Mouse (Mus musculus): ENCODE measurements at regions not wholly inside any gene's neighbourhood (a gene's known extent, or its start where the extent isn't known, plus 50 kb on each side); places are given as distances from the start of the nearest gene placed in this dataset.
A peak's percentile ranks its signal among the peaks of the same experiment; 100 is the strongest.

DNA sequence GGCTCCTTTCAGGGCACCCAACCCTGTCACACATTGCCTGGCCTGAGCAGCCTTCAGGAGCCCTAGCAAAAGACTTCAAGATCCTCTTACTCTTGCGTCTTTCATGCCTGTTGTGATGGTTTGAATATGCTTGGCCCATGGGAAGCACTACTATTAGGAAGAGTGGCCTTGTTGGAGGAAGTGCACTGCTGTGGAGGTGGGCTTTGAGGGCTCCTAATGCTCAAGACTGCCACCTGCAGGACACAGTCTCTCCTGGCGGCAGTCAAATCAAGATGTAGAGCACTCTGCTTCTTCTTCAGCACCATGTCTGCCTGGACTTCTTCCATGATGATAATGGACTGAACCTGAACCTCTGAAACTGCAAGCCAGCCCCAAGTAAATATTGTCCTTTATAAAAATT lies 73.0 kb downstream of the Tsen15 start:
- no peaks in the 10 kb centered on the region for H3K27me3 ChIP-seq (ENCODE audit: insufficient read depth, low read length)
- H3K4me2 ChIP-seq (ENCODE audit: low read depth, low read length, poor library complexity, severe bottlenecking), result no peak overlapping the region
- H3K9ac ChIP-seq (replicated peaks; ENCODE audit: low read length, poor library complexity, severe bottlenecking), result no peak overlapping the region
- no peaks in the 10 kb centered on the region for H3K36me3 ChIP-seq (ENCODE audit: insufficient read depth, low read length)
- TF ChIP-seq CTCF (IDR thresholded peaks at IDR 0.05), result peak; percentile 32
- no peak for ATAC-seq (ENCODE audit: low FRiP score)
- WGBS, result 67% methylated on average over 2 of the region's 2 CpGs
- H3K27ac ChIP-seq (ENCODE audit: low read depth, low read length), result no peak overlapping the region
- H3K4me3 ChIP-seq (ENCODE audit: low read depth, low read length), result no peak overlapping the region
- H3K4me1 ChIP-seq (ENCODE audit: insufficient read depth, low read length), result no peaks in the 10 kb centered on the region
- no peaks in the 10 kb centered on the region for H3K9me3 ChIP-seq (ENCODE audit: low read length)
- no peak for DNase-seq (ENCODE audit: low spot score)

DNA sequence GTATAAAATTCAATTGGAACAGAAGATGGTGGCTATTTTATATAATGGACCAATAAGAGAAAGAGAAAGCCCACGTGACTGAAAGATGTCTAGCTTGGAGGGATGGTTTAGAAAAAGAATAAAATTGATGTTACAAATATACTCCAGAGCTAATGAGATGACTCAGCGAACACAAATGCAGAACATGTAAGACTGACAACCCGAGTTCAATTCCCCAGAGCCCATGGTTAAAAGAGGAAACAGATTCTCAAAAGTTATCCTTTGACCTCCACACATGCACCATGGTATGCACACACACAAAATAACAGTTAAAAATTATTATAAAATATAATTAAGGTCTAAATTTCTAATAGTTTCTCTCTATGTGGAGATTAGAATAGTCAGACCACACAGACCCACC lies 81.0 kb downstream of the Tsen15 start:
- Histone ChIP-seq H3K4me1 (ENCODE audit: insufficient read depth, low read length) (no peaks in the 10 kb centered on the region), H3K4me3 (ENCODE audit: low read depth, low read length) (no peak overlapping the region), H3K27me3 (ENCODE audit: insufficient read depth, low read length) (no peaks in the 10 kb centered on the region), H3K27ac (ENCODE audit: low read depth, low read length) (no peak overlapping the region), H3K9me3 (ENCODE audit: low read length) (no peaks in the 10 kb centered on the region), H3K9ac (replicated peaks; ENCODE audit: low read length, poor library complexity, severe bottlenecking) (no peak overlapping the region), H3K4me2 (ENCODE audit: low read depth, low read length, poor library complexity, severe bottlenecking) (no peak overlapping the region), H3K36me3 (ENCODE audit: insufficient read depth, low read length) (no peaks in the 10 kb centered on the region)
- ATAC-seq (ENCODE audit: low FRiP score), result no peak
- no peak for DNase-seq (ENCODE audit: low spot score)
- 87% methylated on average over 3 of the region's 3 CpGs for WGBS
- no peak for TF ChIP-seq CTCF (IDR thresholded peaks at IDR 0.05)

DNA sequence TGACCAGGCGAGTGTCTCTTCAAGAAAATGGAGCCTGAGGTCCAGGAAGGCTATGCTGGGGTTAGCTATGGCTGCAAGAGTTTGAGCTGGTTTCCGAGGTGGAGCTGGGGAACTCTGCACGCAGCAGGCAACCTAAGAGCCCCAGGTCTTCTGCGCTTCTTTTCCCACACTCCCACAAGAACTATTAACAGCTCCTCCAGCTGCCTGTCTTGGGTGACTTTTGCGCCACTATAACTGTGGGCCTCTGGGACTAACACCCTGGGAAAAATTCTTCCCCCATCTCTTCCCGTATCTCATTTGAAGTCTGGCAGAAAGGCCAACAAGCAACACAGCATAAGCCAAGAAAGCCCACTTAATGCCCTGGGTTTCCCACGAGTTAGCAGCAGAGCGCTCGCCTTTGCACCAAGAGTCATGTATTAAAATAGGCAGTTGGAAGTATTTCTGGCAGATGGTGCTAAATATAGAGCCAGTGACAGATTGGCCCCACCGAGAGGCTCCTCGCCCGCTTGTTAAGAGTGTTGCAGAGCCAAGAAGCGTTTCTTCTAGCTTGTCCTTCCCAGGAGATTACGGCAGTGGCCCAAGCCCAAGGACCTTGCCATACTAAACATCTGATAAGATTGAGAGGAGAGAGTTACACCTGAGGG lies 81.9 kb downstream of the Tsen15 start:
- H3K36me3 ChIP-seq (ENCODE audit: insufficient read depth, low read length), result no peaks in the 10 kb centered on the region
- no peak for TF ChIP-seq CTCF (IDR thresholded peaks at IDR 0.05)
- DNase-seq (ENCODE audit: low spot score), result peak; percentile 63
- 74% methylated on average over 14 of the region's 14 CpGs for WGBS
- no peak overlapping the region for H3K4me3 ChIP-seq (ENCODE audit: low read depth, low read length)
- no peaks in the 10 kb centered on the region for H3K9me3 ChIP-seq (ENCODE audit: low read length)
- no peaks in the 10 kb centered on the region for H3K4me1 ChIP-seq (ENCODE audit: insufficient read depth, low read length)
- no peak overlapping the region for H3K9ac ChIP-seq (replicated peaks; ENCODE audit: low read length, poor library complexity, severe bottlenecking)
- H3K4me2 ChIP-seq (ENCODE audit: low read depth, low read length, poor library complexity, severe bottlenecking), result no peak overlapping the region
- no peak overlapping the region for H3K27ac ChIP-seq (ENCODE audit: low read depth, low read length)
- no peaks in the 10 kb centered on the region for H3K27me3 ChIP-seq (ENCODE audit: insufficient read depth, low read length)
- no peak for ATAC-seq (ENCODE audit: low FRiP score)

DNA sequence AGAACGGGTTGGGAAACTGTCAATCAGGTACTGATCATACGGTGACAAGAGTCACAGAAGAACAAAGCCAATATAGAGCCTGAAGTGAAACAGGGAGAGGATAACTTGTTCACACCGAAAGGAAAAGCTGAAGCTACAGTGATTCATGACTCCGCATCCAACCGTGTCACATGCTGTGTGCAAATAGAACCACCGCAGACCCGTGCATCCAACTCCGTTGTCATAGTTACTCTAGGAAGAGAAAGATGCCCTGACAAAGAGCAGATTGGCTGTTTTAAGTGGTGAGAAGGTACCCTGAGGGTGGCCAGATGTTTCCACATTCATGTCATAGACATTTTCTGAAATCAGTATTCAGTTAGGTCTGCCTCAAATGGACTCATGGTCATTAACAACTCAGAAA lies 85.1 kb downstream of the Tsen15 start:
- Histone ChIP-seq H3K27ac (ENCODE audit: low read depth, low read length) (no peak overlapping the region), H3K9ac (replicated peaks; ENCODE audit: low read length, poor library complexity, severe bottlenecking) (no peak overlapping the region), H3K9me3 (ENCODE audit: low read length) (no peaks in the 10 kb centered on the region), H3K27me3 (ENCODE audit: insufficient read depth, low read length) (no peaks in the 10 kb centered on the region), H3K36me3 (ENCODE audit: insufficient read depth, low read length) (no peaks in the 10 kb centered on the region), H3K4me3 (ENCODE audit: low read depth, low read length) (no peak overlapping the region), H3K4me1 (ENCODE audit: insufficient read depth, low read length) (no peaks in the 10 kb centered on the region), H3K4me2 (ENCODE audit: low read depth, low read length, poor library complexity, severe bottlenecking) (no peak overlapping the region)
- ATAC-seq (ENCODE audit: low FRiP score) (no peak; the same call in 1 of the 2 replicates), DNase-seq (ENCODE audit: low spot score) (peak; percentile 56)
- WGBS, result 47% methylated on average over 8 of the region's 8 CpGs
- no peak for TF ChIP-seq CTCF (IDR thresholded peaks at IDR 0.05)

DNA sequence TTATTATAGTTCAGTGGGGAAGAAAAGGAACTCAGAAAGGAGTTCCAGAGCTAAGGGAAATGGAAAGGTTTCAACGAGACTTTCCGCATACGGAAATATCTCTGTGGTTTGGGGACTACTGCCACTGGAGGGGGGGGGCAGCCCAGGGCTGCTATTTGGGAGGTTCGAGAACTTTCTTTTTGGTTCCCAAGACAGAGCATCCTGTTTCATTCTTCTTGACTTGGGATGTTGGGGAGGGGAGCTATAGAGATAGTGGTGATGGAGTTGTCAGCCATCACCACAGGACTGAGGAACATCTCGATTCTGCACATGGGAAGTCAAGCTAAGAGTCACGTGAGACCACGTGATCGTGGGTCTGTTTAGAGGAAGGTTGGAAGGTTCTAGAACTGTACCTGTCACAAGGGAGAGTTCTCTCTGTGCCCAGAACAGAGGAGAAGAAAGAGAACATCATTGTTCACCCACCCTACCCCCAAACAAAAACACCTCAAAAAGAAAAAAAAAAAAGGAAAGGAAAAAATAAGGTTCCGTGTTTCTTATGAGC lies 94.2 kb downstream of the Tsen15 start:
- no peak for DNase-seq (ENCODE audit: low spot score)
- no peak for TF ChIP-seq CTCF (IDR thresholded peaks at IDR 0.05)
- no peak overlapping the region for H3K4me3 ChIP-seq (ENCODE audit: low read depth, low read length)
- no peaks in the 10 kb centered on the region for H3K36me3 ChIP-seq (ENCODE audit: insufficient read depth, low read length)
- no peak for ATAC-seq (ENCODE audit: low FRiP score)
- H3K9ac ChIP-seq (replicated peaks; ENCODE audit: low read length, poor library complexity, severe bottlenecking), result no peak overlapping the region
- no peaks in the 10 kb centered on the region for H3K27me3 ChIP-seq (ENCODE audit: insufficient read depth, low read length)
- whole genome bisulfite sequencing, result 84% methylated on average over 9 of the region's 9 CpGs
- no peak overlapping the region for H3K4me2 ChIP-seq (ENCODE audit: low read depth, low read length, poor library complexity, severe bottlenecking)
- H3K27ac ChIP-seq (ENCODE audit: low read depth, low read length), result no peak overlapping the region
- no peaks in the 10 kb centered on the region for H3K9me3 ChIP-seq (ENCODE audit: low read length)
- H3K4me1 ChIP-seq (ENCODE audit: insufficient read depth, low read length), result peaks cover 12% of the 10 kb centered on the region

DNA sequence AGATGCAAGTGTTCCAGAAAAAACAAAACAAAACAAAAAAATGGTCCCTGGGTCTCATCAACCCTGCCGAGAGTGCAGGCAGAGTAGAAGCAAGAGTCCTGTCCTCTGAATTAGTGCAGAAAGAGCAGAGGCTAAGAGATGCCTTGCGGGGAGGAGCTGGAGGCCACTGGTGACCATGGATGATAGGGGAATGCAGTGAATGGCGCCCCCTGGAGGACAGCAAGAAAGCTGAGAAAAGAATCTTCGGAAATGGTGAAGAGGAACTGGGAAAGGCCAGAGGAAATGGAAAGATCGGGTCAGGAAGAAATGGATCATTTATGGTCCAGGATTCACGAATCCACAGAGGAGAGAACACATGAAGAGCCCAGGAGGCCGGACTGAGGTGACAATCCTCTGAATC lies 95.7 kb downstream of the Tsen15 start:
- 35% methylated on average over 7 of the region's 7 CpGs for WGBS

More for the DNA sequence above, 95.7 kb downstream of the Tsen15 start:
- H3K27me3 ChIP-seq (ENCODE audit: insufficient read depth, low read length), result no peaks in the 10 kb centered on the region
- no peak overlapping the region for H3K4me3 ChIP-seq (ENCODE audit: low read depth, low read length)
- ATAC-seq (ENCODE audit: low FRiP score), result no peak
- no peak overlapping the region for H3K9ac ChIP-seq (replicated peaks; ENCODE audit: low read length, poor library complexity, severe bottlenecking)
- H3K4me2 ChIP-seq (ENCODE audit: low read depth, low read length, poor library complexity, severe bottlenecking), result no peak overlapping the region
- H3K27ac ChIP-seq (ENCODE audit: low read depth, low read length), result no peak overlapping the region
- H3K36me3 ChIP-seq (ENCODE audit: insufficient read depth, low read length), result no peaks in the 10 kb centered on the region
- H3K4me1 ChIP-seq (ENCODE audit: insufficient read depth, low read length), result peaks cover 16% of the 10 kb centered on the region
- TF ChIP-seq CTCF (IDR thresholded peaks at IDR 0.05), result peak; percentile 77
- peak; percentile 44 for DNase-seq (ENCODE audit: low spot score)
- H3K9me3 ChIP-seq (ENCODE audit: low read length), result no peaks in the 10 kb centered on the region
